ENCODE assay signal across 21 mouse cellular contexts in genomic region chr3:30038545-30038944, GRCm38 (mm10).
A peak's percentile ranks its signal among the peaks of the same experiment; 100 is the strongest.
DNase-seq lines count a peak whose midpoint lies in the region; ATAC-seq and TF ChIP-seq lines count a peak whose summit lies in the region.
"Had no signal": no experiment of that assay in that cellular context is flagged by ENCODE, and none has a peak within 500 bp of the region (broad histone marks: within the 10 kb centered on the region; RNA-seq: fewer than 3 reads in every experiment).

No protein-coding gene starts in this region.

- no peak overlapping the region for H3K4me3 ChIP-seq in lung, embryonic 14.5 days (ENCODE audit: low read depth, low read length)
- no peak overlapping the region for H3K4me3 ChIP-seq in lung, embryonic 15.5 days
- H3K4me3 ChIP-seq in lung, embryonic 16.5 days (ENCODE audit: low read length), result no peak overlapping the region

- DNase-seq in lung, embryonic 14.5 days, result peak; percentile 65
- DNase-seq in lung, postnatal 14 days, result no peak
- no peak for DNase-seq in lung, postnatal 25 days (ENCODE audit: low spot score)
- no peak for DNase-seq in lung, postnatal 4 days
- DNase-seq: adrenal gland, adult 2 months; adrenal gland, adult 8-10 months; adrenal gland, postnatal 10 days; adrenal gland, postnatal 14 days; adrenal gland, postnatal 25 days; adrenal gland, postnatal 36 days; B cell, adult 2 months; cerebellum, adult 11 months; cerebellum, adult 11-12 months; cerebellum, adult 18-20 months had no signal

- no peak for TF ChIP-seq CTCF in lung, embryonic 14.5 days (IDR thresholded peaks at IDR 0.05; ENCODE audit: low read depth)

- no peaks in the 10 kb centered on the region for H3K36me3 ChIP-seq in lung, embryonic 14.5 days (ENCODE audit: insufficient read depth)
- no peaks in the 10 kb centered on the region for H3K36me3 ChIP-seq in lung, embryonic 15.5 days
- H3K36me3 ChIP-seq in lung, embryonic 16.5 days (ENCODE audit: control insufficient read depth, insufficient read depth, low read length), result no peaks in the 10 kb centered on the region
- H3K36me3 ChIP-seq: G1E had no signal

- ATAC-seq in lung, embryonic 14.5 days (ENCODE audit: insufficient read depth), result no peak
- no peak for ATAC-seq in lung, embryonic 15.5 days (ENCODE audit: borderline replicate concordance, extremely low read depth, low FRiP score, low TSS enrichment)
- ATAC-seq in lung, embryonic 16.5 days (ENCODE audit: low read depth), result peak; percentile 67; the same call in 1 of the 2 replicates
- ATAC-seq: activated CD4-positive, CD25-positive, alpha-beta regulatory T cell, adult 4 months; CD4-positive, CD25-positive, alpha-beta regulatory T cell, adult 4 months; Patski had no signal

- no peaks in the 10 kb centered on the region for H3K27me3 ChIP-seq in lung, embryonic 14.5 days (ENCODE audit: insufficient read depth, low read length)
- no peaks in the 10 kb centered on the region for H3K27me3 ChIP-seq in lung, embryonic 15.5 days
- no peaks in the 10 kb centered on the region for H3K27me3 ChIP-seq in lung, embryonic 16.5 days (ENCODE audit: control insufficient read depth, insufficient read depth, low read depth, low read length)
- H3K27me3 ChIP-seq: CH12.LX had no signal

- no peak overlapping the region for H3K9ac ChIP-seq in lung, embryonic 14.5 days
- no peak overlapping the region for H3K9ac ChIP-seq in lung, embryonic 15.5 days
- H3K9ac ChIP-seq in lung, embryonic 16.5 days (ENCODE audit: low read length), result no peak overlapping the region

- H3K27ac ChIP-seq in lung, embryonic 14.5 days (ENCODE audit: low read depth), result no peak overlapping the region
- 0 out of 2 replicates have a peak overlapping the region, but pooled peaks have one; percentile 29 for H3K27ac ChIP-seq in lung, embryonic 15.5 days
- H3K27ac ChIP-seq in lung, embryonic 16.5 days (ENCODE audit: low read length), result no peak overlapping the region

- 27% methylated on average over 3 of the region's 3 CpGs for WGBS in lung, embryonic 14.5 days
- WGBS in lung, embryonic 15.5 days, result 42% methylated on average over 3 of the region's 3 CpGs
- WGBS in lung, embryonic 16.5 days, result 32% methylated on average over 3 of the region's 3 CpGs

- no peaks in the 10 kb centered on the region; the same call in 1 of the 2 replicates for H3K4me1 ChIP-seq in lung, embryonic 14.5 days (ENCODE audit: insufficient read depth)
- H3K4me1 ChIP-seq in lung, embryonic 15.5 days, result 0 out of 2 replicates have a peak, but pooled peaks cover 5% of the 10 kb centered on the region
- H3K4me1 ChIP-seq in lung, embryonic 16.5 days (replicated peaks; ENCODE audit: control insufficient read depth, insufficient read depth, low read length), result no peaks in the 10 kb centered on the region

- no peak overlapping the region for H3K4me2 ChIP-seq in lung, embryonic 14.5 days
- H3K4me2 ChIP-seq in lung, embryonic 15.5 days, result no peak overlapping the region
- H3K4me2 ChIP-seq in lung, embryonic 16.5 days (ENCODE audit: low read depth, low read length), result no peak overlapping the region

- H3K9me3 ChIP-seq in lung, embryonic 14.5 days (ENCODE audit: low read depth, low read length), result no peaks in the 10 kb centered on the region
- H3K9me3 ChIP-seq in lung, embryonic 15.5 days, result no peaks in the 10 kb centered on the region
- no peaks in the 10 kb centered on the region for H3K9me3 ChIP-seq in lung, embryonic 16.5 days (ENCODE audit: control insufficient read depth, low read length)
- H3K9me3 ChIP-seq: G1E had no signal
